Mouse (Mus musculus): ENCODE data around the gene Gab2.

GRCm38 (mm10) chr7:97094241-97094640 is 12.9 kb downstream of the Gab2 start:
- no peak for TF ChIP-seq POLR2A (IDR thresholded peaks at IDR 0.05; ENCODE audit: insufficient read length, low read depth)
- no peak for TF ChIP-seq E2F4 (IDR thresholded peaks at IDR 0.05; ENCODE audit: insufficient read depth)
- TF ChIP-seq MAX (IDR thresholded peaks at IDR 0.05; ENCODE audit: low read depth), result no peak
- no peak for TF ChIP-seq POLR2AphosphoS2 (IDR thresholded peaks at IDR 0.05; ENCODE audit: insufficient read length, low read depth)
- TF ChIP-seq CEBPB (IDR thresholded peaks at IDR 0.05; ENCODE audit: insufficient read depth, poor library complexity, severe bottlenecking), result no peak
- no peak for TF ChIP-seq USF1 (IDR thresholded peaks at IDR 0.05; ENCODE audit: low read depth)
- no peak for TF ChIP-seq REST (IDR thresholded peaks at IDR 0.05; ENCODE audit: insufficient read depth, insufficient read length)
- TF ChIP-seq MYOD1 (IDR thresholded peaks at IDR 0.05; ENCODE audit: control insufficient read depth in 1 of 3, insufficient read length in 2 of 3, low read depth in 2 of 3), result no peak

Data from myocyte (in vitro differentiated cells).